Mouse (Mus musculus) heart, postnatal 0 days (tissue): ENCODE data around the gene Unk.
"Not testable (repeated sequence)": the region's sequence is repeated elsewhere in the genome, so short reads cannot be mapped to it uniquely, and the experiment has no call there.

Experiments
- CTCF ChIP-seq: IDR thresholded peaks from 2 replicates; pipeline ENCODE4 v1.5.1; 2016; ENCODE audit warnings: antibody characterized with exemption, control low read depth, low read depth
- EP300 ChIP-seq: IDR thresholded peaks from 2 replicates; pipeline ENCODE4 v1.6.1; 2016; ENCODE audit warnings: antibody characterized with exemption, low read depth

GRCm38 (mm10) chr11:116092959-116093358 is 62.8 kb downstream of the Unk start:
- not testable (repeated sequence) for TF ChIP-seq CTCF, EP300
